Mouse (Mus musculus) layer of hippocampus, adult 11-12 months (tissue): ENCODE measurements around the gene Slc22a19.
A peak's percentile ranks its signal among the peaks of the same experiment; 100 is the strongest.
"Not testable (repeated sequence)": the region's sequence is repeated elsewhere in the genome, so short reads cannot be mapped to it uniquely, and the experiment has no call there.

Source experiments
- DNase-seq: peaks from one replicate; pipeline ENCODE4 v3.0.0; 2022; ENCODE audit warnings: low spot score

The Slc22a19 gene

DNA sequence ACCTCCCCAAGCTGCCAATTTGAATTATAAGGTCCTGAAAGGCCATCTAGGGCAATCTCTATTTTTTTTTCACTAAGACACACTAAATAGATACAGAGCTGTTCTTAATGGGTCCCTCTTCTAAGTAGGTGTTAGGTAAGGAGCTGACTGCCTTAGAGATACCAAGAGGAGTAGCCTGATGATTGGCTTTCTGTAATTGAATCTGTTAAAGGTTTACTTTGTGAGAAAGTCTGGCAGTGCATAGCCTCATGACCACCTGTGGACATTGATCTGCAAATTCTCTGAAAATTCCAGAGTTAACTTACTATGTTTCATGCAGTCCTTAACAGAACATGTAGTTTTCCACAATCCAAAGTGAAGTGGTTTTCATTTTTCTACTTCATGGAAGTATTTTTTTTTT, at the start of gene Slc22a19:
Slc22a19 (minus strand) TSS at position 163 of the 400 bp plus-strand sequence.
- DNase-seq: no peak

GRCm38 (mm10) chr19:7753371-7753770, 42.3 kb upstream of the Slc22a19 start:
- DNase-seq: not testable (repeated sequence)

DNA sequence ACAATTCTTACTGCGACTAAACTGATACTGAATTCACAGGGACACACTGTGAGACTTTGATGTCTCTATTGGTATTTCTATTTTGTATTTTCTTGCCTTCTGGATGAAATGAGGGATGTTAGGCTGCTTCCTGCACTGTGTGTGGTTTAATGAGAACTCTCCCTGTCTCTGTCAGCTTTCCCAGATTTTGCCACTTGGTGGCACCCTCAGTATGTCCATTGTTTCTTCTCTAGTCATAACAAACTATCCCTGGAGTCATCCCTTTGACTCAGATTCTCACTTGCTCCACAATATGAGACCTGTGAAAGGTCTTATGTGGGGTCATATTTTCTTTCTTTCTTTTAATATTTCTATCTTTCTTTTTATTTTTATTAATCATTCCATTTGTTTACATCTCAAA, 18.4 kb upstream of the Slc22a19 start:
- DNase-seq: peak; percentile 43

DNA sequence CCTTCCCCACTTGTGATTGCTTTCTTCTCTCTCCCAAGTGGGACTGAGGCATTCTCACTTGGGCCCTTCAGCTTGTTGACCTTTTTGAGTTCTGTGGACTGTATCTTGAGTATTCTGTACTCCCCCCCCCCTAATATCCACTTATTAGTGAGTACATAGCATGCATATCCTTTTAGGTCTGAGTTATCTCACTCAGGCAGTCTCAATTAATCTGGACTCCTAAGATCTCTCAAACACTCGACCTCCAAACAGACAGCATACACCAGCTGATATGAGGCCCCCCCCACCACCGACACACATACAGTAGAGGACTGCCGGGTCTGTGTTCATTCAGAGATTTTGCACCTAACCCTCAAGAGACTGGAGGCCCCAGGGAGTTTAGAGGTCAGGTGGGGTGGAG, 18.0 kb downstream of the Slc22a19 start:
- not testable (repeated sequence) for DNase-seq

DNA sequence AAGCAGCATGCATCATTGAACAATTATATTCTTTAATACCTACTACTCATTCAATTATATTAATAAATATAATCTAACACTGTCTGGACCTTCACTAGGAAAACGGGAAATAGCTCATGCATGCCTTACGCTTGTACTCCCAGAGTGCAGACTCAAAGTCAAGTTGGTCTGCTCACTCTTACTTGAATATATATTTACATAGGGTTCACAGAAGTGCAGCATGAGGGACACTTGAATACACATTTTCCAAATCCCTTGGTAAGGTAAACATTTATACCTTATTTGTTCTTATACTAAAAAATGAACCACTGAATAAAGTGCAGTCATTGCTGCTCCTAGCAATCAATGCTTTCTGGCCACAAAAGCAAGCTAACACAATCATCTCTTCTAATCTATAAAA, 19.9 kb downstream of the Slc22a19 start:
- no peak for DNase-seq

- DNase-seq: no peak
These were observed 23.1 kb downstream of the Slc22a19 start for GRCm38 (mm10) chr19:7687988-7688387.

DNA sequence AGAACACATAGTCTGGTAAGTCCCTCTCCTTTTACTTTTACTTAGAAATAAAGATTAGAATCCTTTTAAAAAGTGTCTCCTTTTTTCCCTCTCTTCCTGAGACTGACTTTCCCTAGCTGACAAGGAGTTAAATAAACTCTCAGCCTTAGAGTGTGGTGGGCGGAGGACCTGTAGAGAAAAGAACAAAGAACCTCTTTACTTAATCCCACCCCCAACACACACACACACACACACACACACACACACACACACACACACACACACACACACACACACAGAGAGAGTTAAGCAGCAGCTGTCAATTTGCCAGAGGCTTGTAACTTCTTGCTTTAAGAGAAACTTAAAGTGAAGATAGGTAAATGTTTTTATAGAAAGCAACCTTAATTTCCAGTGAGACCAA, 39.1 kb downstream of the Slc22a19 start:
- no peak for DNase-seq

- DNase-seq: no peak
These were observed 62.0 kb downstream of the Slc22a19 start for GRCm38 (mm10) chr19:7648913-7649666.

DNA sequence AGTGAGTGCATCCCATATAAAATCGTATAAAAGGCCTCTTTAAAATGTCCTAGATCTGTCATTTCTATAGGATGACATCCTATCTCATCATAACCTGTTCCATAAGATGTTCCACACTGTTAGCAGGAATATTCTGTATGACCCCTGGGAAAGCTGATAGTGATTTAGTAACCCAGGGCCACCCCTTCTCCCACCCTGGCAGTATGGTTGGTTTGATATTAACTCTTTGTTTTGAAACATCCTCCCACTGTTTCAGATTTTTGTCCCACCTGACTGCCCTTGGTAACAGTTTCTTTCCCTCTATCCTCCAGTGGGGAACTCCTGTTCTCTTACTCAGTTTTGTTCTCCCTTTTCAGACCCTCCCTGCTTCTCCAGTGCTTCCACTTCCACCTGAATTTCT, 77.3 kb downstream of the Slc22a19 start:
- no peak for DNase-seq

- DNase-seq: no peak
These were observed 78.1 kb downstream of the Slc22a19 start for GRCm38 (mm10) chr19:7633021-7633420.
